Comparison of ENCODE assay signal across 22 mouse cellular contexts in the genomic region with DNA sequence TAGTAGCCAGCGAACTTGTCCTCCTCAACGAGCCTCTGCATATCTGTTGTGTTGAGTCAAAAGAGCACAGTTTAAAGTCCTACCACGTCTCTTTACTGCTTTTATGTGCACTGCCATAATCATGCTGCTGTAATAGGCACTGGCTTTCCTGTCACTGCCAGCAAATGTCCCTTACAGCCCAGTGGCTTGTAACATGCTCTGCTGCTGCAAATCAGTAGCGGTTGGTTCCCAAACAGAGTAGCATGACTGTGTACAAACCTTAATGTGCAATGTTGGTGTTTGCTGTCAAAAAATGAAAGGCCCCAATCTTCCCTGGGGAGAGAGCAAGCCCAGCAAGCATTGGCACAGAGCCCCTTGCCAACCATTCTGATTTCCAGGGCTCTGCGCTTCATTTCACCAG.
DNase-seq lines count a peak whose midpoint lies in the region; ATAC-seq and TF ChIP-seq lines count a peak whose summit lies in the region.
"Had no signal": no experiment of that assay in that cellular context is flagged by ENCODE, and none has a peak within 500 bp of the region (broad histone marks: within the 10 kb centered on the region; RNA-seq: fewer than 3 reads in every experiment).

No protein-coding gene starts in this region.

- H3K4me2 ChIP-seq in midbrain, postnatal 0 days (ENCODE audit: low read depth, low read length, poor library complexity, severe bottlenecking): no peak overlapping the region
- no peak overlapping the region for H3K4me2 ChIP-seq in kidney, embryonic 14.5 days (replicated peaks; ENCODE audit: low read depth, low read length)
- H3K4me2 ChIP-seq: embryonic facial prominence, embryonic 15.5 days; limb, embryonic 15.5 days; liver, embryonic 15.5 days; midbrain, embryonic 11.5 days had no signal

- no peaks in the 10 kb centered on the region for H3K4me1 ChIP-seq in midbrain, postnatal 0 days (ENCODE audit: insufficient read depth, low read length)
- no peaks in the 10 kb centered on the region for H3K4me1 ChIP-seq in midbrain, embryonic 10.5 days
- no peaks in the 10 kb centered on the region for H3K4me1 ChIP-seq in limb, embryonic 10.5 days
- H3K4me1 ChIP-seq in kidney, embryonic 14.5 days (ENCODE audit: control insufficient read depth, insufficient read depth, low read length): no peaks in the 10 kb centered on the region
- H3K4me1 ChIP-seq: embryonic facial prominence, embryonic 15.5 days; heart, embryonic 10.5 days; limb, embryonic 15.5 days; liver, embryonic 15.5 days had no signal

- no peak overlapping the region for H3K4me3 ChIP-seq in midbrain, postnatal 0 days (ENCODE audit: low read depth, low read length)
- no peak overlapping the region for H3K4me3 ChIP-seq in midbrain, embryonic 10.5 days
- no peak overlapping the region for H3K4me3 ChIP-seq in limb, embryonic 10.5 days
- H3K4me3 ChIP-seq in kidney, embryonic 14.5 days (ENCODE audit: low read length): no peak overlapping the region
- H3K4me3 ChIP-seq: embryonic facial prominence, embryonic 15.5 days; heart, embryonic 10.5 days; limb, embryonic 15.5 days; liver, embryonic 15.5 days had no signal

- no peak overlapping the region for H3K27ac ChIP-seq in midbrain, postnatal 0 days (ENCODE audit: low read depth, low read length)
- H3K27ac ChIP-seq in midbrain, embryonic 10.5 days (replicated peaks): no peak overlapping the region
- H3K27ac ChIP-seq in limb, embryonic 10.5 days: no peak overlapping the region
- no peak overlapping the region for H3K27ac ChIP-seq in kidney, embryonic 14.5 days (ENCODE audit: low read depth, low read length)
- H3K27ac ChIP-seq: embryonic facial prominence, embryonic 15.5 days; heart, embryonic 10.5 days; limb, embryonic 15.5 days; liver, embryonic 15.5 days; macrophage had no signal

- no peak overlapping the region for H3K9ac ChIP-seq in midbrain, postnatal 0 days (replicated peaks; ENCODE audit: low read length, poor library complexity, severe bottlenecking)
- no peak overlapping the region for H3K9ac ChIP-seq in kidney, embryonic 14.5 days (ENCODE audit: low read depth, low read length)
- H3K9ac ChIP-seq: embryonic facial prominence, embryonic 15.5 days; limb, embryonic 15.5 days; liver, embryonic 15.5 days had no signal

- ATAC-seq in midbrain, postnatal 0 days (ENCODE audit: low FRiP score): no peak
- ATAC-seq in kidney, embryonic 14.5 days (ENCODE audit: low FRiP score, low TSS enrichment): no peak

- no peaks in the 10 kb centered on the region for H3K27me3 ChIP-seq in midbrain, postnatal 0 days (ENCODE audit: insufficient read depth, low read length)
- no peaks in the 10 kb centered on the region for H3K27me3 ChIP-seq in midbrain, embryonic 10.5 days (ENCODE audit: low read depth, poor library complexity, severe bottlenecking)
- H3K27me3 ChIP-seq in limb, embryonic 10.5 days (ENCODE audit: low read depth, poor library complexity, severe bottlenecking): no peaks in the 10 kb centered on the region
- no peaks in the 10 kb centered on the region for H3K27me3 ChIP-seq in kidney, embryonic 14.5 days (ENCODE audit: control insufficient read depth, insufficient read depth, low read length)
- H3K27me3 ChIP-seq: embryonic facial prominence, embryonic 15.5 days; limb, embryonic 15.5 days; liver, embryonic 15.5 days had no signal

- DNase-seq in adrenal gland, postnatal 14 days: peak; percentile 14
- DNase-seq in adrenal gland, adult 18-20 months (ENCODE audit: low spot score in 2 of 2): no peak
- DNase-seq in heart, adult 11 months: peak; percentile 45
- no peak for DNase-seq in heart, adult 8-10 months (ENCODE audit: low spot score)
- DNase-seq in midbrain, postnatal 0 days (ENCODE audit: low spot score): peak; percentile 41
- DNase-seq in midbrain, embryonic 10.5 days (ENCODE audit: low spot score): no peak
- no peak for DNase-seq in limb, embryonic 10.5 days (ENCODE audit: low spot score)
- DNase-seq: cerebellum, adult 9-11 months; gastrocnemius, postnatal 36 days; kidney, adult 11 months; kidney, postnatal 10 days; right cerebral cortex, postnatal 14 days; spleen, adult 18-20 months; thymus, postnatal 36 days had no signal

- H3K36me3 ChIP-seq in midbrain, postnatal 0 days (ENCODE audit: insufficient read depth, low read length): no peaks in the 10 kb centered on the region
- H3K36me3 ChIP-seq in midbrain, embryonic 10.5 days: no peaks in the 10 kb centered on the region
- no peaks in the 10 kb centered on the region for H3K36me3 ChIP-seq in limb, embryonic 10.5 days
- H3K36me3 ChIP-seq in kidney, embryonic 14.5 days (ENCODE audit: control insufficient read depth, insufficient read depth, low read length): no peaks in the 10 kb centered on the region
- H3K36me3 ChIP-seq: embryonic facial prominence, embryonic 15.5 days; G1E; heart, embryonic 10.5 days; limb, embryonic 15.5 days; liver, embryonic 15.5 days had no signal

- no peak for TF ChIP-seq CTCF in midbrain, postnatal 0 days (IDR thresholded peaks at IDR 0.05)

- no peaks in the 10 kb centered on the region for H3K9me3 ChIP-seq in midbrain, postnatal 0 days (ENCODE audit: low read length)
- H3K9me3 ChIP-seq in midbrain, embryonic 10.5 days (replicated peaks): no peaks in the 10 kb centered on the region
- H3K9me3 ChIP-seq in limb, embryonic 10.5 days (replicated peaks): no peaks in the 10 kb centered on the region
- H3K9me3 ChIP-seq in kidney, embryonic 14.5 days (ENCODE audit: control insufficient read depth, low read length): no peaks in the 10 kb centered on the region
- H3K9me3 ChIP-seq: embryonic facial prominence, embryonic 15.5 days; G1E; heart, embryonic 10.5 days; limb, embryonic 15.5 days; liver, embryonic 15.5 days had no signal

- 80% methylated on average over 5 of the region's 5 CpGs for WGBS in midbrain, postnatal 0 days
- 92% methylated on average over 5 of the region's 5 CpGs for WGBS in midbrain, embryonic 10.5 days
- 85% methylated on average over 5 of the region's 5 CpGs for WGBS in limb, embryonic 10.5 days
- 77% methylated on average over 5 of the region's 5 CpGs for WGBS in kidney, embryonic 14.5 days

Comparison
In these comparisons a context has a peak if more than half of its experiments do, and no peak if none do; other contexts are left out.
1. DNase-seq: peak in adrenal gland, postnatal 14 days (single experiment), heart, adult 11 months (single experiment) and midbrain, postnatal 0 days (single experiment); none in adrenal gland, adult 18-20 months (0 of 2), heart, adult 8-10 months (single experiment), midbrain, embryonic 10.5 days (single experiment) and limb, embryonic 10.5 days (single experiment).